Mouse (Mus musculus) hindbrain, embryonic 11.5 days (tissue): ENCODE measurements around the gene Parp16. TPM values are rescaled to one million over a fixed set of nuclear protein-coding genes. Genes with fewer than 3 reads are reported as not detected.

Source experiments
- ATAC-seq: fragments of 200-750 bp; cut with Nextera tagmentation; 2 replicates; pipeline ENCODE4 v1.8.0; 2017; ENCODE audit warnings: mild to moderate bottlenecking, moderate TSS enrichment, moderate library complexity; ENCODE audit not compliant: low FRiP score
- DNase-seq: peaks from one replicate; pipeline ENCODE4 v3.0.0-alpha.2; 2015; ENCODE audit warnings: low spot score
- H3K27ac ChIP-seq: fragments of 300-500 bp; sonication (generic); 2 replicates; pipeline ENCODE4 v1.5.1; 2014; ENCODE audit warnings: mild to moderate bottlenecking, low read depth, low read length
- H3K27me3 ChIP-seq: fragments of 300-500 bp; sonication (generic); 2 replicates; pipeline ENCODE4 v1.6.1; 2014; ENCODE audit warnings: mild to moderate bottlenecking, low read length, moderate library complexity, mixed read lengths; ENCODE audit not compliant: control insufficient read depth, insufficient read depth
- H3K36me3 ChIP-seq: fragments of 300-500 bp; sonication (generic); 2 replicates; pipeline ENCODE4 v1.6.1; 2014; ENCODE audit warnings: mild to moderate bottlenecking, low read length, moderate library complexity, mixed read lengths; ENCODE audit not compliant: control insufficient read depth, insufficient read depth
- H3K4me1 ChIP-seq: fragments of 300-500 bp; sonication (generic); replicated peaks from 2 replicates; pipeline ENCODE4 v1.6.1; 2014; ENCODE audit warnings: low read length, mixed read lengths; ENCODE audit not compliant: control insufficient read depth, insufficient read depth
- H3K4me2 ChIP-seq: fragments of 300-500 bp; sonication (generic); replicated peaks from 2 replicates; pipeline ENCODE4 v1.6.1; 2014; ENCODE audit warnings: mild to moderate bottlenecking, low read depth, low read length
- H3K4me3 ChIP-seq: fragments of 300-500 bp; sonication (generic); 2 replicates; pipeline ENCODE4 v1.5.1; 2014; ENCODE audit warnings: low read depth, low read length
- H3K9ac ChIP-seq: fragments of 300-500 bp; sonication (generic); 2 replicates; pipeline ENCODE4 v1.6.1; 2014; ENCODE audit warnings: low read depth, low read length
- H3K9me3 ChIP-seq: fragments of 300-500 bp; sonication (generic); 2 replicates; pipeline ENCODE4 v1.6.1; 2016; ENCODE audit warnings: low read length; ENCODE audit not compliant: control insufficient read depth
- WGBS: fragments of 180-500 bp; shearing (Covaris S2); extraction: QIAGEN DNeasy Blood & Tissue Kit; methylation state at CpG from one replicate; pipeline ENCODE4 v1.1.7; 2014; 5-methylcytosine and 5-hydroxymethylcytosine counted together
- polyA plus RNA-seq: library from polyadenylated mRNA; unstranded; fragments of >200 nt; fragmentation: Nextera tagmentation; extraction: Ambion mirVana; gene quantifications from 2 replicates; pipeline ENCODE4 v1.2.1, GENCODE M21; 2014

Gene Parp16
- polyA plus RNA-seq, 1 experiment from 2014 or later: 6.5 TPM

- Histone ChIP-seq H3K4me3 (no peak overlapping the region), H3K27me3 (no peaks in the 10 kb centered on the region), H3K9ac (no peak overlapping the region), H3K27ac (no peak overlapping the region), H3K9me3 (no peaks in the 10 kb centered on the region), H3K4me2 (no peak overlapping the region), H3K4me1 (no peaks in the 10 kb centered on the region), H3K36me3 (no peaks in the 10 kb centered on the region)
- DNase-seq (no peak), ATAC-seq (no peak)
- WGBS: 74% methylated on average over 13 of the region's 13 CpGs
These were observed 43.1 kb downstream of the Parp16 start for GRCm38 (mm10) chr9:65238191-65238760.

- Histone ChIP-seq H3K4me2 (no peak overlapping the region), H3K9me3 (no peaks in the 10 kb centered on the region), H3K27me3 (no peaks in the 10 kb centered on the region), H3K4me3 (no peak overlapping the region), H3K27ac (no peak overlapping the region), H3K36me3 (no peaks in the 10 kb centered on the region), H3K4me1 (no peaks in the 10 kb centered on the region; the same call in 1 of the 2 replicates), H3K9ac (no peak overlapping the region)
- WGBS: 94% methylated on average over 4 of the region's 4 CpGs
- ATAC-seq: no peak
- DNase-seq: no peak
These were observed 44.0 kb downstream of the Parp16 start for GRCm38 (mm10) chr9:65239176-65239575.

- Histone ChIP-seq H3K9ac (no peak overlapping the region), H3K36me3 (no peaks in the 10 kb centered on the region), H3K27ac (no peak overlapping the region), H3K4me3 (no peak overlapping the region), H3K9me3 (no peaks in the 10 kb centered on the region), H3K4me1 (no peaks in the 10 kb centered on the region; the same call in 1 of the 2 replicates), H3K27me3 (no peaks in the 10 kb centered on the region), H3K4me2 (no peak overlapping the region)
- DNase-seq (no peak), ATAC-seq (no peak)
- 93% methylated on average over 5 of the region's 5 CpGs for WGBS
These were observed 44.6 kb downstream of the Parp16 start for GRCm38 (mm10) chr9:65239731-65240130.

GRCm38 (mm10) chr9:65240587-65240986 lies 45.4 kb downstream of the Parp16 start:
- Histone ChIP-seq H3K9ac (no peak overlapping the region), H3K4me2 (no peak overlapping the region), H3K36me3 (no peaks in the 10 kb centered on the region), H3K27me3 (no peaks in the 10 kb centered on the region), H3K4me3 (no peak overlapping the region), H3K9me3 (no peaks in the 10 kb centered on the region), H3K4me1 (no peaks in the 10 kb centered on the region; the same call in 1 of the 2 replicates), H3K27ac (no peak overlapping the region)
- DNase-seq (no peak), ATAC-seq (no peak)
- 78% methylated on average over 3 of the region's 3 CpGs for WGBS

GRCm38 (mm10) chr9:65241973-65242372 lies 46.8 kb downstream of the Parp16 start:
- H3K27me3 ChIP-seq: no peaks in the 10 kb centered on the region
- no peaks in the 10 kb centered on the region for H3K9me3 ChIP-seq
- H3K36me3 ChIP-seq: no peaks in the 10 kb centered on the region
- H3K4me3 ChIP-seq: no peak overlapping the region
- ATAC-seq: no peak
- H3K9ac ChIP-seq: no peak overlapping the region
- H3K4me2 ChIP-seq: no peak overlapping the region
- no peak for DNase-seq
- no peak overlapping the region for H3K27ac ChIP-seq
- 74% methylated on average over 5 of the region's 5 CpGs for WGBS
- H3K4me1 ChIP-seq: no peaks in the 10 kb centered on the region; the same call in 1 of the 2 replicates

- Histone ChIP-seq H3K4me2 (no peak overlapping the region), H3K9me3 (no peaks in the 10 kb centered on the region), H3K4me3 (no peak overlapping the region), H3K4me1 (no peaks in the 10 kb centered on the region; the same call in 1 of the 2 replicates), H3K27ac (no peak overlapping the region), H3K27me3 (no peaks in the 10 kb centered on the region), H3K36me3 (no peaks in the 10 kb centered on the region), H3K9ac (no peak overlapping the region)
- DNase-seq: no peak
- no peak for ATAC-seq
- 56% methylated on average over 4 of the region's 4 CpGs for WGBS
These were observed 48.1 kb downstream of the Parp16 start for GRCm38 (mm10) chr9:65243249-65243648.

- WGBS: 65% methylated on average over 9 of the region's 9 CpGs
- H3K9ac ChIP-seq: no peak overlapping the region
- no peaks in the 10 kb centered on the region; the same call in 1 of the 2 replicates for H3K4me1 ChIP-seq
- ATAC-seq (no peak), DNase-seq (no peak)
- no peaks in the 10 kb centered on the region for H3K27me3 ChIP-seq
- H3K4me3 ChIP-seq: no peak overlapping the region
- no peak overlapping the region for H3K27ac ChIP-seq
- no peaks in the 10 kb centered on the region for H3K9me3 ChIP-seq
- no peaks in the 10 kb centered on the region for H3K36me3 ChIP-seq
- no peak overlapping the region for H3K4me2 ChIP-seq
These were observed 49.1 kb downstream of the Parp16 start for GRCm38 (mm10) chr9:65244036-65244806.

- Histone ChIP-seq H3K27me3 (no peaks in the 10 kb centered on the region), H3K9me3 (no peaks in the 10 kb centered on the region), H3K4me1 (no peaks in the 10 kb centered on the region; the same call in 1 of the 2 replicates), H3K4me3 (no peak overlapping the region), H3K9ac (no peak overlapping the region), H3K27ac (no peak overlapping the region), H3K36me3 (no peaks in the 10 kb centered on the region), H3K4me2 (no peak overlapping the region)
- DNase-seq (no peak), ATAC-seq (no peak)
- WGBS: 75% methylated on average over 16 of the region's 16 CpGs
These were observed 52.6 kb downstream of the Parp16 start for GRCm38 (mm10) chr9:65247502-65248376.
